Mouse (Mus musculus): ENCODE measurements around the gene Dtx2. TPM values are rescaled to one million over a fixed set of nuclear protein-coding genes. Genes with fewer than 3 reads are reported as not detected.
A peak's percentile ranks its signal among the peaks of the same experiment; 100 is the strongest.
"Not testable (repeated sequence)": the region's sequence is repeated elsewhere in the genome, so short reads cannot be mapped to it uniquely, and the experiment has no call there.

Dtx2 gene
- polyA plus RNA-seq, 1 experiment from 2014 or later: 21.6 TPM

- no peaks in the 10 kb centered on the region for H3K27me3 ChIP-seq (ENCODE audit: control insufficient read depth, insufficient read depth, low read length)
- H3K27ac ChIP-seq (ENCODE audit: low read depth, low read length): no peak within 1 kb of the TSS
- DNase-seq (ENCODE audit: low spot score): no peak
- no peak within 1 kb of the TSS for H3K9ac ChIP-seq (ENCODE audit: low read depth, low read length)
- WGBS: 94% methylated on average over 11 of the region's 11 CpGs
- no peaks in the 10 kb centered on the region for H3K36me3 ChIP-seq (ENCODE audit: control insufficient read depth, insufficient read depth, low read length)
- H3K4me2 ChIP-seq (replicated peaks; ENCODE audit: low read depth, low read length): no peak within 1 kb of the TSS
- no peaks in the 10 kb centered on the region for H3K9me3 ChIP-seq (ENCODE audit: control insufficient read depth, low read length)
- H3K4me1 ChIP-seq (replicated peaks; ENCODE audit: control insufficient read depth, insufficient read depth, low read length): peaks cover 6% of the 10 kb centered on the region
- no peak within 1 kb of the TSS for H3K4me3 ChIP-seq (ENCODE audit: low read depth, low read length)
- no peak for ATAC-seq (ENCODE audit: low FRiP score)
Observed at GRCm38 (mm10) chr5:136054301-136055077, 59.9 kb downstream of the Dtx2 start, which contains the start of gene Upk3bl. Gene Upk3bl (plus strand): TSS chr5:136054492.

- H3K9me3 ChIP-seq (ENCODE audit: control insufficient read depth, low read length): no peaks in the 10 kb centered on the region
- DNase-seq (ENCODE audit: low spot score): no peak
- no peak for ATAC-seq (ENCODE audit: low FRiP score)
Observed at GRCm38 (mm10) chr5:136056062-136056461, 61.5 kb downstream of the Dtx2 start.

GRCm38 (mm10) chr5:136057085-136057484 is 62.5 kb downstream of the Dtx2 start:
- DNase-seq (ENCODE audit: low spot score) (no peak), ATAC-seq (ENCODE audit: low FRiP score) (no peak)
- peaks cover 2% of the 10 kb centered on the region; the same call in 1 of the 2 replicates for H3K4me1 ChIP-seq (replicated peaks; ENCODE audit: control insufficient read depth, insufficient read depth, low read length)

More at GRCm38 (mm10) chr5:136056062-136056461, 61.5 kb downstream of the Dtx2 start:
- Histone ChIP-seq H3K36me3 (ENCODE audit: control insufficient read depth, insufficient read depth, low read length) (no peaks in the 10 kb centered on the region), H3K27me3 (ENCODE audit: control insufficient read depth, insufficient read depth, low read length) (no peaks in the 10 kb centered on the region), H3K4me1 (replicated peaks; ENCODE audit: control insufficient read depth, insufficient read depth, low read length) (peaks cover 6% of the 10 kb centered on the region), H3K9ac (ENCODE audit: low read depth, low read length) (no peak overlapping the region), H3K4me2 (replicated peaks; ENCODE audit: low read depth, low read length) (no peak overlapping the region), H3K4me3 (ENCODE audit: low read depth, low read length) (no peak overlapping the region), H3K27ac (ENCODE audit: low read depth, low read length) (no peak overlapping the region)
- WGBS: 42% methylated on average over 4 of the region's 4 CpGs

GRCm38 (mm10) chr5:136061567-136061966 is 67.0 kb downstream of the Dtx2 start:
- Histone ChIP-seq H3K4me3 (ENCODE audit: low read depth, low read length) (no peak overlapping the region), H3K4me1 (replicated peaks; ENCODE audit: control insufficient read depth, insufficient read depth, low read length) (no peaks in the 10 kb centered on the region), H3K9ac (ENCODE audit: low read depth, low read length) (no peak overlapping the region), H3K9me3 (ENCODE audit: control insufficient read depth, low read length) (no peaks in the 10 kb centered on the region), H3K36me3 (ENCODE audit: control insufficient read depth, insufficient read depth, low read length) (no peaks in the 10 kb centered on the region), H3K27me3 (ENCODE audit: control insufficient read depth, insufficient read depth, low read length) (no peaks in the 10 kb centered on the region), H3K4me2 (replicated peaks; ENCODE audit: low read depth, low read length) (no peak overlapping the region), H3K27ac (ENCODE audit: low read depth, low read length) (no peak overlapping the region)
- DNase-seq (ENCODE audit: low spot score) (peak; percentile 88), ATAC-seq (ENCODE audit: low FRiP score) (no peak)
- 13% methylated on average over 12 of the region's 12 CpGs for WGBS

More at GRCm38 (mm10) chr5:136057085-136057484, 62.5 kb downstream of the Dtx2 start:
- H3K36me3 ChIP-seq (ENCODE audit: control insufficient read depth, insufficient read depth, low read length): no peaks in the 10 kb centered on the region
- H3K27me3 ChIP-seq (ENCODE audit: control insufficient read depth, insufficient read depth, low read length): no peaks in the 10 kb centered on the region
- no peak overlapping the region for H3K9ac ChIP-seq (ENCODE audit: low read depth, low read length)
- H3K4me3 ChIP-seq (ENCODE audit: low read depth, low read length): no peak overlapping the region
- 34% methylated on average over 8 of the region's 8 CpGs for WGBS
- no peaks in the 10 kb centered on the region for H3K9me3 ChIP-seq (ENCODE audit: control insufficient read depth, low read length)
- H3K4me2 ChIP-seq (replicated peaks; ENCODE audit: low read depth, low read length): no peak overlapping the region
- no peak overlapping the region for H3K27ac ChIP-seq (ENCODE audit: low read depth, low read length)

GRCm38 (mm10) chr5:136063920-136064319 is 69.3 kb downstream of the Dtx2 start:
- DNase-seq (ENCODE audit: low spot score) (no peak), ATAC-seq (ENCODE audit: low FRiP score) (no peak)
- Histone ChIP-seq H3K4me3 (ENCODE audit: low read depth, low read length) (no peak overlapping the region), H3K9me3 (ENCODE audit: control insufficient read depth, low read length) (no peaks in the 10 kb centered on the region), H3K27ac (ENCODE audit: low read depth, low read length) (no peak overlapping the region), H3K4me1 (replicated peaks; ENCODE audit: control insufficient read depth, insufficient read depth, low read length) (no peaks in the 10 kb centered on the region), H3K36me3 (ENCODE audit: control insufficient read depth, insufficient read depth, low read length) (no peaks in the 10 kb centered on the region), H3K27me3 (ENCODE audit: control insufficient read depth, insufficient read depth, low read length) (no peaks in the 10 kb centered on the region), H3K4me2 (replicated peaks; ENCODE audit: low read depth, low read length) (no peak overlapping the region), H3K9ac (ENCODE audit: low read depth, low read length) (no peak overlapping the region)
- 90% methylated on average over 10 of the region's 10 CpGs for WGBS

GRCm38 (mm10) chr5:136066404-136067148 is 72.0 kb downstream of the Dtx2 start:
- not testable (repeated sequence) for H3K4me2 ChIP-seq (replicated peaks; ENCODE audit: low read depth, low read length); H3K36me3 ChIP-seq (ENCODE audit: control insufficient read depth, insufficient read depth, low read length); H3K4me1 ChIP-seq (replicated peaks; ENCODE audit: control insufficient read depth, insufficient read depth, low read length); H3K4me3 ChIP-seq (ENCODE audit: low read depth, low read length); H3K27me3 ChIP-seq (ENCODE audit: control insufficient read depth, insufficient read depth, low read length); ATAC-seq (ENCODE audit: low FRiP score); H3K27ac ChIP-seq (ENCODE audit: low read depth, low read length); DNase-seq (ENCODE audit: low spot score); H3K9me3 ChIP-seq (ENCODE audit: control insufficient read depth, low read length); H3K9ac ChIP-seq (ENCODE audit: low read depth, low read length)
- 81% methylated on average over 11 of the region's 11 CpGs for WGBS

DNA sequence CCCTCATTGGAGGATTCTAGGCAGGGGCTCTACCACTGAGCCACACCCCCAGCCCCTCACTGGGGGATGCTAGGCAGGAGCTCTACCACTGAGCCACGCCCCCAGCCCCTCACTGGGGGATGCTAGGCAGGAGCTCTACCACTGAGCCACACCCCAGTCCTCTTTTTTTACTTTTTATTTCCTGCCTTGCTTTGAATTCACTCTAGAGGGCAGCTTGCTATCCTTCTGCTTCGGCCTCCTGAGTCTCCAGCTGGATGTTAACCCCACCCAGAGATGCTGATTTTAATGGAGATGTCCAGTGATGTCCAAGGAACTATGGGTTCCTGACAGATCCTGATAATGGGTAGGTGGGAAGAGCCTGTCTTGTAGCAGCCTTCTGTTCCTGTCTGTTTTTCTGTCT is 74.8 kb downstream of the Dtx2 start:
- Histone ChIP-seq H3K4me3 (ENCODE audit: low read depth, low read length) (no peak overlapping the region), H3K4me1 (replicated peaks; ENCODE audit: control insufficient read depth, insufficient read depth, low read length) (no peaks in the 10 kb centered on the region), H3K9me3 (ENCODE audit: control insufficient read depth, low read length) (no peaks in the 10 kb centered on the region), H3K4me2 (replicated peaks; ENCODE audit: low read depth, low read length) (no peak overlapping the region), H3K9ac (ENCODE audit: low read depth, low read length) (no peak overlapping the region), H3K27me3 (ENCODE audit: control insufficient read depth, insufficient read depth, low read length) (no peaks in the 10 kb centered on the region), H3K36me3 (ENCODE audit: control insufficient read depth, insufficient read depth, low read length) (no peaks in the 10 kb centered on the region), H3K27ac (ENCODE audit: low read depth, low read length) (no peak overlapping the region)
- DNase-seq (ENCODE audit: low spot score) (no peak), ATAC-seq (ENCODE audit: low FRiP score) (no peak)
- 72% methylated on average over 2 of the region's 2 CpGs for WGBS

- WGBS: 73% methylated on average over 6 of the region's 6 CpGs
- Histone ChIP-seq H3K4me1 (replicated peaks; ENCODE audit: control insufficient read depth, insufficient read depth, low read length) (no peaks in the 10 kb centered on the region), H3K4me2 (replicated peaks; ENCODE audit: low read depth, low read length) (no peak overlapping the region), H3K27ac (ENCODE audit: low read depth, low read length) (no peak overlapping the region), H3K36me3 (ENCODE audit: control insufficient read depth, insufficient read depth, low read length) (no peaks in the 10 kb centered on the region), H3K4me3 (ENCODE audit: low read depth, low read length) (no peak overlapping the region), H3K27me3 (ENCODE audit: control insufficient read depth, insufficient read depth, low read length) (no peaks in the 10 kb centered on the region), H3K9me3 (ENCODE audit: control insufficient read depth, low read length) (no peaks in the 10 kb centered on the region), H3K9ac (ENCODE audit: low read depth, low read length) (no peak overlapping the region)
- ATAC-seq (ENCODE audit: low FRiP score) (no peak), DNase-seq (ENCODE audit: low spot score) (no peak)
Observed at GRCm38 (mm10) chr5:136073051-136073450, 78.5 kb downstream of the Dtx2 start.
